Mouse (Mus musculus) cerebellum, adult 2 months (tissue): Measurements from ENCODE around the gene Sdhb.

Experiments used
- CTCF ChIP-seq: fragments of 200-500 bp; IDR thresholded peaks from 2 replicates; pipeline ENCODE4 v1.5.1; 2011; ENCODE audit warnings: low read depth, mild to moderate bottlenecking, control low read depth, low read length, moderate library complexity, borderline replicate concordance; ENCODE audit not compliant: insufficient read depth
- POLR2A ChIP-seq: fragments of 200-500 bp; IDR thresholded peaks from 2 replicates; pipeline ENCODE4 v1.6.1; 2011; ENCODE audit warnings: low read length, control low read depth, borderline replicate concordance; ENCODE audit not compliant: insufficient read depth

DNA sequence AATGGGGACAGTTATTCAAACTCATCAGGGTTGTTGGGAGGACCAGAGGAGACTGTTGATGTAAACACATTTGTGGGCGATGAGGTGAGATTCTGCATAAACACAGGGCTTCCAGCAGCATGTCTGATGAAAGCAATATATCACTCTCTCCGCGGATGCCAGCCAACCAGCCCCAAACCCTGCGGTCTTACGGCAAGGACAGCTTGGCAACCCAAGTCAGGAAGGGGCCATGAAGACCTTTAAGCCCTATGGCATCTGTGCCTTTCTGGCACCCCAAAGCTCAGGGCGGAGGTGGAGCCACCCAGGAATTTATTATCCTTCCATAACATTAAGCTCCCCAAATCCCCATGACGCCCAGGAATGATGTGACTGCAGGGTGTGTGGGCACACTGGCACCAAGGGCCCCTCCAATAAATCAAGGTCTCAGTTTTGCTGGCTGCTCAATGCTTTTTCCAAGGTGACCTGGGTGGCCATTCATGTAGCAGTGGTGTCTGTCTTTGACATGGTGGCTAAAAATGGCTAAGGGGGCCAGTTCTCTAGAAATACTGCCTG lies 1.8 kb upstream of the Sdhb start:
- TF ChIP-seq POLR2A, result no peak
- no peak for TF ChIP-seq CTCF
